In the genomic region with DNA sequence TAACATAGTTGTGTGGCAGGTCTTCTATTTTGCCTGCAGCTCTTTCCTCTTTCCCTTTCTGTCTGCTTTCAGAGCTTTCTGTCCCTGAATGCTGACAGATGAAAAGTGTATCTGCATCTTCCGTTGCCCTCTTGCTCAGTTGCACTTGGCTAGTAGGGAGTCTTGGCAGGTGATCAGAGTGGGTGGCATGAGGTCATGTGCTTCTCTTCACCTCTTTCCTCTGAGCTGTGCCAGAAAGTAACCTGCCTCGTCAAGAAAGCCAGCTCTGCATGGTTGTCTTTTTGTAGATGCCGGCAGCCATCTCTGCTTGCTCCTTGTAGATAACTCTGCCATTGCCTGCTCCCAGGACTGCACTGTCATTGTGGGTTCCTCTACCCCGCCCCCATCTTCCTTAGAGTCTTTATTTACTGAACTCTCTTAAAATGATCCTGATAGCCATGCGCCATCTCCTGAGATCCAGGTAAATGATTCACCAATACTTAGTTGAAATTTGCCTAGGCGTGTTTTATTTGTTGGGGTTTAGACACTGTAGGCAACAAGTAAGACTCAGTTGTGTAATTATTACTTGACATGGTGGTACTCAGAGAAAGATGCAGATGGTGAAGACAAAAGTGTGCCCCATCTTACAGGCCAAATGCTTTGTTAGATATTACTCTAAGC, we compare ENCODE assay signal across 12 mouse cellular contexts.
DNase-seq lines count a peak whose midpoint lies in the region; ATAC-seq and TF ChIP-seq lines count a peak whose summit lies in the region.
"Had no signal": no experiment of that assay in that cellular context is flagged by ENCODE, and none has a peak within 500 bp of the region (broad histone marks: within the 10 kb centered on the region; RNA-seq: fewer than 3 reads in every experiment).

No protein-coding gene starts in this region.

- TF ChIP-seq CTCF in liver, postnatal 0 days (IDR thresholded peaks at IDR 0.05; ENCODE audit: low read depth) = no peak

- no peaks in the 10 kb centered on the region for H3K9me3 ChIP-seq in intestine, embryonic 15.5 days
- H3K9me3 ChIP-seq in intestine, embryonic 16.5 days (ENCODE audit: control insufficient read depth, low read length) = no peaks in the 10 kb centered on the region
- H3K9me3 ChIP-seq in kidney, embryonic 16.5 days (ENCODE audit: low read length) = no peaks in the 10 kb centered on the region
- H3K9me3 ChIP-seq in liver, postnatal 0 days (ENCODE audit: low read length) = no peaks in the 10 kb centered on the region
- no peaks in the 10 kb centered on the region for H3K9me3 ChIP-seq in forebrain, embryonic 16.5 days (ENCODE audit: control insufficient read depth, low read length)
- H3K9me3 ChIP-seq: limb, embryonic 12.5 days; neural tube, embryonic 12.5 days had no signal

- H3K27me3 ChIP-seq in intestine, embryonic 15.5 days (replicated peaks) = no peaks in the 10 kb centered on the region
- H3K27me3 ChIP-seq in intestine, embryonic 16.5 days (replicated peaks; ENCODE audit: control insufficient read depth, insufficient read depth, low read length) = no peaks in the 10 kb centered on the region
- H3K27me3 ChIP-seq in kidney, embryonic 16.5 days (ENCODE audit: insufficient read depth, low read length) = no peaks in the 10 kb centered on the region
- H3K27me3 ChIP-seq in liver, postnatal 0 days (ENCODE audit: insufficient read depth, low read length) = no peaks in the 10 kb centered on the region
- no peaks in the 10 kb centered on the region for H3K27me3 ChIP-seq in forebrain, embryonic 16.5 days (replicated peaks; ENCODE audit: control insufficient read depth, insufficient read depth, low read length)
- H3K27me3 ChIP-seq: limb, embryonic 12.5 days; neural tube, embryonic 12.5 days had no signal

- 65% methylated on average over 6 of the region's 6 CpGs for whole genome bisulfite sequencing in intestine, embryonic 15.5 days
- 68% methylated on average over 6 of the region's 6 CpGs for WGBS in intestine, embryonic 16.5 days
- WGBS in kidney, embryonic 16.5 days = 71% methylated on average over 6 of the region's 6 CpGs
- 40% methylated on average over 6 of the region's 6 CpGs for WGBS in liver, postnatal 0 days (ENCODE audit: insufficient replicate concordance)
- 81% methylated on average over 6 of the region's 6 CpGs for WGBS in forebrain, embryonic 16.5 days

- TF ChIP-seq EP300 in liver, postnatal 0 days (IDR thresholded peaks at IDR 0.05; ENCODE audit: low read depth) = no peak

- no peak overlapping the region for H3K27ac ChIP-seq in intestine, embryonic 15.5 days
- H3K27ac ChIP-seq in intestine, embryonic 16.5 days (ENCODE audit: low read length) = no peak overlapping the region
- H3K27ac ChIP-seq in kidney, embryonic 16.5 days (ENCODE audit: low read length) = no peak overlapping the region
- no peak overlapping the region for H3K27ac ChIP-seq in liver, postnatal 0 days (ENCODE audit: low read depth)
- H3K27ac ChIP-seq in forebrain, embryonic 16.5 days (ENCODE audit: low read length) = no peak overlapping the region
- H3K27ac ChIP-seq: limb, embryonic 12.5 days; neural tube, embryonic 12.5 days had no signal

- H3K4me1 ChIP-seq in intestine, embryonic 15.5 days (replicated peaks) = no peaks in the 10 kb centered on the region
- H3K4me1 ChIP-seq in intestine, embryonic 16.5 days (ENCODE audit: control insufficient read depth, insufficient read depth, low read length) = 0 out of 2 replicates have a peak, but pooled peaks cover 2% of the 10 kb centered on the region
- no peaks in the 10 kb centered on the region for H3K4me1 ChIP-seq in kidney, embryonic 16.5 days (ENCODE audit: insufficient read depth, low read length)
- H3K4me1 ChIP-seq in liver, postnatal 0 days (ENCODE audit: insufficient read depth) = no peaks in the 10 kb centered on the region
- H3K4me1 ChIP-seq in forebrain, embryonic 16.5 days (replicated peaks; ENCODE audit: control insufficient read depth, insufficient read depth, low read length) = no peaks in the 10 kb centered on the region
- H3K4me1 ChIP-seq: limb, embryonic 12.5 days; neural tube, embryonic 12.5 days had no signal

- no peak overlapping the region for H3K4me2 ChIP-seq in intestine, embryonic 15.5 days (replicated peaks)
- no peak overlapping the region for H3K4me2 ChIP-seq in intestine, embryonic 16.5 days (ENCODE audit: low read depth, low read length)
- H3K4me2 ChIP-seq in kidney, embryonic 16.5 days (replicated peaks; ENCODE audit: low read depth, low read length) = no peak overlapping the region
- H3K4me2 ChIP-seq in liver, postnatal 0 days (ENCODE audit: low read depth, low read length) = no peak overlapping the region
- H3K4me2 ChIP-seq in forebrain, embryonic 16.5 days (ENCODE audit: low read length) = no peak overlapping the region
- H3K4me2 ChIP-seq: limb, embryonic 12.5 days; neural tube, embryonic 12.5 days had no signal

- H3K9ac ChIP-seq in intestine, embryonic 15.5 days = no peak overlapping the region
- H3K9ac ChIP-seq in intestine, embryonic 16.5 days (ENCODE audit: low read depth, low read length) = no peak overlapping the region
- H3K9ac ChIP-seq in kidney, embryonic 16.5 days (replicated peaks; ENCODE audit: low read length) = no peak overlapping the region
- H3K9ac ChIP-seq in liver, postnatal 0 days (replicated peaks) = no peak overlapping the region
- H3K9ac ChIP-seq in forebrain, embryonic 16.5 days (replicated peaks; ENCODE audit: low read depth, low read length) = no peak overlapping the region
- H3K9ac ChIP-seq: limb, embryonic 12.5 days; neural tube, embryonic 12.5 days had no signal

- H3K36me3 ChIP-seq in intestine, embryonic 15.5 days = no peaks in the 10 kb centered on the region
- H3K36me3 ChIP-seq in intestine, embryonic 16.5 days (ENCODE audit: control insufficient read depth, insufficient read depth, low read length) = no peaks in the 10 kb centered on the region
- no peaks in the 10 kb centered on the region for H3K36me3 ChIP-seq in kidney, embryonic 16.5 days (ENCODE audit: insufficient read depth, low read length)
- H3K36me3 ChIP-seq in liver, postnatal 0 days (replicated peaks; ENCODE audit: insufficient read depth, low read length) = no peaks in the 10 kb centered on the region
- no peaks in the 10 kb centered on the region for H3K36me3 ChIP-seq in forebrain, embryonic 16.5 days (ENCODE audit: control insufficient read depth, insufficient read depth)
- H3K36me3 ChIP-seq: limb, embryonic 12.5 days; neural tube, embryonic 12.5 days had no signal

- H3K4me3 ChIP-seq in intestine, embryonic 15.5 days (replicated peaks) = no peak overlapping the region
- no peak overlapping the region for H3K4me3 ChIP-seq in intestine, embryonic 16.5 days (ENCODE audit: low read length)
- H3K4me3 ChIP-seq in kidney, embryonic 16.5 days (ENCODE audit: low read length) = no peak overlapping the region
- no peak overlapping the region for H3K4me3 ChIP-seq in liver, postnatal 0 days (ENCODE audit: low read depth, low read length)
- H3K4me3 ChIP-seq in forebrain, embryonic 16.5 days (replicated peaks; ENCODE audit: low read length) = no peak overlapping the region
- H3K4me3 ChIP-seq: limb, embryonic 12.5 days; neural tube, embryonic 12.5 days had no signal

- ATAC-seq in intestine, embryonic 15.5 days = peak; percentile 61
- ATAC-seq in intestine, embryonic 16.5 days = no peak
- peak; percentile 42; the same call in 1 of the 2 replicates for ATAC-seq in kidney, embryonic 16.5 days (ENCODE audit: low FRiP score, low TSS enrichment)
- ATAC-seq in liver, postnatal 0 days = peak; percentile 67
- no peak for ATAC-seq in forebrain, embryonic 16.5 days
- ATAC-seq: CD4-positive, CD25-positive, alpha-beta regulatory T cell, adult 4 months had no signal

- intact Hi-C loops in left cerebral cortex, postnatal 36 days (cut with DNase I) = no loop called here

- DNase-seq in c-Kit-positive CD71-positive TER-119-positive erythroid progenitor cells, embryonic 14.5 days (ENCODE audit: low spot score) = peak; percentile 23
- peak; percentile 15 for DNase-seq in liver, postnatal 0 days
- no peak for DNase-seq in urinary bladder, postnatal 10 days (ENCODE audit: low spot score)
- no peak for DNase-seq in left cerebral cortex, postnatal 36 days (ENCODE audit: low spot score in 2 of 2)
- DNase-seq: gastrocnemius, postnatal 10 days had no signal

Comparison
In these comparisons a context has a peak if more than half of its experiments do, and no peak if none do; other contexts are left out.
1. ATAC-seq: peak in intestine, embryonic 15.5 days (single experiment), kidney, embryonic 16.5 days (single experiment) and liver, postnatal 0 days (single experiment); none in intestine, embryonic 16.5 days (single experiment) and forebrain, embryonic 16.5 days (single experiment).
2. DNase-seq: peak in c-Kit-positive CD71-positive TER-119-positive erythroid progenitor cells, embryonic 14.5 days (single experiment) and liver, postnatal 0 days (single experiment); none in urinary bladder, postnatal 10 days (single experiment) and left cerebral cortex, postnatal 36 days (0 of 2).